7 mouse cellular contexts compared by ENCODE assay signal in the genomic region with DNA sequence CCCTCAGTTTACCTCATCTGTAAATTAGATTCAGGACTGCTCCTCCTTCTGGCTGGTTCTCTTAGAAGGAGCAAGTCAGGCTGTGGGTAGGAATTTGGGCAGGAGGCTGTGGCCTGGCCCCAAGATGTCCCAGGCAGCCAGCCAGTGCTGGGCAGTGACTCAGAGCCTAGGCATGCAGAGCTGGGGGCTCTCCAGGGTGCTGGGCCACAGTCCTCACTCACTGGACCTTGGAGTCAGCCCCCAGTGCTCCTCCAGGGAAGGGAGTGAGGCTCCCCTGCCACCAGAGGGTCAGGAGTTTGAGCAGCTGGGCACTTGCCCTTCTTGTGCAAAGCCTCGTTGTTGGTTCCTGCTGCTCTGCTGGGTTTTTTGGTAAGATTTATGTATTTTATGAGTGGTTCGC. TPM values are rescaled to one million over a fixed set of nuclear protein-coding genes. Genes with fewer than 3 reads are reported as not detected.
A peak's percentile ranks its signal among the peaks of the same experiment; 100 is the strongest.
DNase-seq lines count a peak whose midpoint lies in the region; ATAC-seq lines count a peak whose summit lies in the region.

No protein-coding gene starts in this region.

- no peak overlapping the region for H3K9ac ChIP-seq in heart, embryonic 14.5 days (ENCODE audit: low read length)
- no peak overlapping the region for H3K9ac ChIP-seq in forebrain, embryonic 13.5 days
- H3K9ac ChIP-seq in liver, embryonic 11.5 days (ENCODE audit: low read depth, low read length), result no peak overlapping the region

- peaks cover 35% of the 10 kb centered on the region for H3K36me3 ChIP-seq in heart, embryonic 14.5 days (ENCODE audit: control insufficient read depth, insufficient read depth, low read length)
- H3K36me3 ChIP-seq in forebrain, embryonic 13.5 days (ENCODE audit: poor library complexity, severe bottlenecking), result peaks cover 38% of the 10 kb centered on the region
- peaks cover 27% of the 10 kb centered on the region for H3K36me3 ChIP-seq in liver, embryonic 11.5 days (ENCODE audit: control insufficient read depth, insufficient read depth, low read length)

- no peak overlapping the region for H3K4me2 ChIP-seq in heart, embryonic 14.5 days (ENCODE audit: low read length)
- H3K4me2 ChIP-seq in forebrain, embryonic 13.5 days, result no peak overlapping the region
- no peak overlapping the region for H3K4me2 ChIP-seq in liver, embryonic 11.5 days

- H3K27ac ChIP-seq in heart, embryonic 14.5 days (replicated peaks in 1 of 2; ENCODE audit: control insufficient read depth in 1 of 2, insufficient read depth in 1 of 2, low read depth in 2 of 2, low read length in 2 of 2), result peak overlapping the region; percentile 22 to 64
- no peak overlapping the region for H3K27ac ChIP-seq in forebrain, embryonic 13.5 days
- H3K27ac ChIP-seq in liver, embryonic 11.5 days (ENCODE audit: low read depth, low read length), result no peak overlapping the region

- DNase-seq in adrenal gland, adult (ENCODE audit: inconsistent age in 2 of 2, low spot score in 1 of 2), result peak; percentile 91 to 95
- DNase-seq in cerebellum, adult 18-20 months, result peak; percentile 85
- DNase-seq in lung, adult 18-20 months, result peak; percentile 89 to 92
- DNase-seq in urinary bladder, postnatal 36 days (ENCODE audit: low spot score in 2 of 2), result peak; percentile 70 to 83
- no peak for DNase-seq in liver, embryonic 11.5 days (ENCODE audit: low spot score)

- 61% methylated on average over 2 of the region's 2 CpGs for WGBS in heart, embryonic 14.5 days
- WGBS in forebrain, embryonic 13.5 days, result 88% methylated on average over 2 of the region's 2 CpGs
- 83% methylated on average over 2 of the region's 2 CpGs for WGBS in liver, embryonic 11.5 days

- H3K9me3 ChIP-seq in heart, embryonic 14.5 days (ENCODE audit: control insufficient read depth, low read length), result no peaks in the 10 kb centered on the region
- no peaks in the 10 kb centered on the region for H3K9me3 ChIP-seq in forebrain, embryonic 13.5 days (replicated peaks)
- H3K9me3 ChIP-seq in liver, embryonic 11.5 days (ENCODE audit: control insufficient read depth, low read length), result no peaks in the 10 kb centered on the region

- H3K4me3 ChIP-seq in heart, embryonic 14.5 days (ENCODE audit: control insufficient read depth in 1 of 2, insufficient read depth in 1 of 2, low read depth in 1 of 2, low read length in 2 of 2), result no peak overlapping the region
- no peak overlapping the region for H3K4me3 ChIP-seq in forebrain, embryonic 13.5 days
- no peak overlapping the region for H3K4me3 ChIP-seq in liver, embryonic 11.5 days (ENCODE audit: low read depth, low read length)

- no peaks in the 10 kb centered on the region for H3K27me3 ChIP-seq in heart, embryonic 14.5 days (ENCODE audit: control insufficient read depth, insufficient read depth, low read length)
- H3K27me3 ChIP-seq in forebrain, embryonic 13.5 days, result no peaks in the 10 kb centered on the region
- no peaks in the 10 kb centered on the region for H3K27me3 ChIP-seq in liver, embryonic 11.5 days (replicated peaks; ENCODE audit: control insufficient read depth, insufficient read depth, low read length)

- peaks cover 30 to 46% of the 10 kb centered on the region in 2 experiments for H3K4me1 ChIP-seq in heart, embryonic 14.5 days (ENCODE audit: control insufficient read depth in 2 of 2, insufficient read depth in 2 of 2, low read length in 2 of 2)
- peaks cover 7% of the 10 kb centered on the region for H3K4me1 ChIP-seq in forebrain, embryonic 13.5 days
- H3K4me1 ChIP-seq in liver, embryonic 11.5 days (replicated peaks; ENCODE audit: control insufficient read depth, insufficient read depth, low read length), result peaks cover 7% of the 10 kb centered on the region

- ATAC-seq in heart, embryonic 14.5 days (ENCODE audit: insufficient number of reproducible peaks, insufficient read depth, low FRiP score, low read depth), result peak; percentile 37
- no peak for ATAC-seq in forebrain, embryonic 13.5 days
- ATAC-seq in liver, embryonic 11.5 days (replicated peaks; ENCODE audit: low FRiP score), result no peak

RNA-seq across cellular contexts. Expression of a gene that starts 6.1 kb away (rescaled TPM):
- polyA plus RNA-seq in heart, embryonic 14.5 days (2014; fragmentation: Nextera tagmentation; extraction: Ambion mirVana), result 82.9 and 97.9 TPM in 2 replicates
- polyA plus RNA-seq in forebrain, embryonic 13.5 days (2015; fragmentation: Nextera tagmentation; extraction: Ambion mirVana), result 95.6 and 95.7 TPM in 2 replicates
- 151 and 170 TPM in 2 replicates for polyA plus RNA-seq in liver, embryonic 11.5 days (2014; fragmentation: Nextera tagmentation; extraction: Ambion mirVana)

RNA-seq across cellular contexts. Expression of a gene that starts 30.7 kb away (rescaled TPM):
- 7.3 and 10.8 TPM in 2 replicates for polyA plus RNA-seq in heart, embryonic 14.5 days (2014; fragmentation: Nextera tagmentation; extraction: Ambion mirVana)
- polyA plus RNA-seq in forebrain, embryonic 13.5 days (2015; fragmentation: Nextera tagmentation; extraction: Ambion mirVana), result 21.2 and 26.3 TPM in 2 replicates
- polyA plus RNA-seq in liver, embryonic 11.5 days (2014; fragmentation: Nextera tagmentation; extraction: Ambion mirVana), result 18.8 and 23.9 TPM in 2 replicates

RNA-seq across cellular contexts. Expression of a gene that starts 44.5 kb away (rescaled TPM):
- polyA plus RNA-seq in heart, embryonic 14.5 days (2014; fragmentation: Nextera tagmentation; extraction: Ambion mirVana), result 11.1 and 11.6 TPM in 2 replicates
- 2.6 and 3.1 TPM in 2 replicates for polyA plus RNA-seq in forebrain, embryonic 13.5 days (2015; fragmentation: Nextera tagmentation; extraction: Ambion mirVana)
- 4.7 and 6.7 TPM in 2 replicates for polyA plus RNA-seq in liver, embryonic 11.5 days (2014; fragmentation: Nextera tagmentation; extraction: Ambion mirVana)

Comparison
In these comparisons a context has a peak if more than half of its experiments do, and no peak if none do; other contexts are left out.
1. H3K27ac ChIP-seq: peak in heart, embryonic 14.5 days (2 of 2); none in forebrain, embryonic 13.5 days (single experiment) and liver, embryonic 11.5 days (single experiment).